Comparison of ENCODE assay signal across 26 mouse cellular contexts in the genomic region with DNA sequence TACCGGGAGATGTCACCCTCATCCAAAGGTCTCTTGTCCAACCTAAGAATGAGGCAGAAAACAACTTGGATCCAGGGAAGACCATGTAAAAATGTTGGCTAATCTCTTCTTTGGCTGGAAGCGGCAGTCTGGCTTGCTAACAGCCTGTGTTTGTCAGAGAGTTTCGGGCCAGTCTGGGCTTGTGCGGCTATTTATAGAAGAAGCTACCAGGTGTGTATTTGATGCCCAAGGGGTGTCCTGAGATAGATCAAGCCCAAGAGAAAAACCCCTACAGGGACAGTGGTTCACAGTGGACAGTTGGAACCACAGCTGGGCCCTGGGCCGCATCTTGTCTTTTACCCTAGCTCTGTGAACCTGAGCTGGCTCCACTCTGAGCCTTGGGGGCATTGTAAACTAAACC. TPM values are rescaled to one million over a fixed set of nuclear protein-coding genes. Genes with fewer than 3 reads are reported as not detected.
A peak's percentile ranks its signal among the peaks of the same experiment; 100 is the strongest.
DNase-seq lines count a peak whose midpoint lies in the region; TF ChIP-seq lines count a peak whose summit lies in the region.
"Had no signal": no experiment of that assay in that cellular context is flagged by ENCODE, and none has a peak within 500 bp of the region (broad histone marks: within the 10 kb centered on the region; RNA-seq: fewer than 3 reads in every experiment).

No protein-coding gene starts in this region.

- H3K27ac ChIP-seq in CH12.LX (ENCODE audit: insufficient read depth, low read depth) = peak overlapping the region; percentile 53

- no peak for TF ChIP-seq CTCF in CH12.LX (conservative IDR thresholded peaks at IDR 0.05 in 1 of 2, IDR thresholded peaks at IDR 0.05 in 1 of 2; ENCODE audit: low read depth in 2 of 2, low read length in 2 of 2)

- dilution Hi-C loops in CH12.LX (cut with MboI; ENCODE audit: extremely low pct_ligation_motif_present, extremely low pct_unique_long_range_greater_than_20kb, low sequenced_read_pairs) = no loop called here

- no peaks in the 10 kb centered on the region for H3K27me3 ChIP-seq in CH12.LX (replicated peaks)

- H3K9me3 ChIP-seq in CH12.LX (replicated peaks; ENCODE audit: low read length) = peaks cover 3% of the 10 kb centered on the region
- H3K9me3 ChIP-seq: G1E had no signal

- 0 out of 2 replicates have a peak overlapping the region, but pooled peaks have one; percentile 1 for H3K4me2 ChIP-seq in CH12.LX (ENCODE audit: insufficient read depth, low read depth, poor library complexity, severe bottlenecking)

- in situ Hi-C loops in CH12.LX (cut with MboI; ENCODE audit: low pct_ligation_motif_present, low pct_unique_long_range_greater_than_20kb, low sequenced_read_pairs) = no loop called here

- no peaks in the 10 kb centered on the region for H3K36me3 ChIP-seq in CH12.LX (replicated peaks in 1 of 2; ENCODE audit: control insufficient read depth in 1 of 2, insufficient read depth in 1 of 2, low read length in 1 of 2)
- H3K36me3 ChIP-seq: G1E had no signal

- DNase-seq in A20 (ENCODE audit: low read depth, low spot score) = peak; percentile 87
- DNase-seq in CH12.LX (ENCODE audit: extremely low read depth) = peak; percentile 61
- DNase-seq in right cerebral cortex, postnatal 25 days = no peak
- DNase-seq in spleen, adult 12 weeks (ENCODE audit: low spot score) = no peak
- DNase-seq: adrenal gland, adult 2 months; adrenal gland, adult 8-10 months; adrenal gland, postnatal 10 days; adrenal gland, postnatal 14 days; adrenal gland, postnatal 25 days; adrenal gland, postnatal 36 days; B cell, adult 2 months; cerebellum, adult 11 months; cerebellum, adult 11-12 months; cerebellum, adult 18-20 months; cerebellum, adult 2 months; cerebellum, adult 8-10 months had no signal

- no peak overlapping the region for H3K4me3 ChIP-seq in CH12.LX (replicated peaks in 1 of 3; ENCODE audit: low read depth in 2 of 3, low read length in 2 of 3, poor library complexity in 1 of 3)

- H3K9ac ChIP-seq in CH12.LX (ENCODE audit: insufficient read depth, low read depth) = no peak overlapping the region

- TF ChIP-seq EP300 in CH12.LX (IDR thresholded peaks at IDR 0.05; ENCODE audit: low read length) = peak; percentile 82

- no peak for TF ChIP-seq POLR2A in CH12.LX (IDR thresholded peaks at IDR 0.05; ENCODE audit: low read depth, low read length)

- TF ChIP-seq RAD21 in CH12.LX (IDR thresholded peaks at IDR 0.05; ENCODE audit: low read depth, low read length) = no peak

- H3K4me1 ChIP-seq in CH12.LX (ENCODE audit: control insufficient read depth in 1 of 2, insufficient read depth in 2 of 2) = peaks cover 16 to 56% of the 10 kb centered on the region in 2 experiments

- H3K79me2 ChIP-seq in CH12.LX (replicated peaks; ENCODE audit: control insufficient read depth, extremely low read depth, insufficient read depth, poor library complexity, severe bottlenecking) = no peaks in the 10 kb centered on the region

TF ChIP-seq in CH12.LX, 34 proteins besides CTCF, POLR2A, EP300 and RAD21:
- TF ChIP-seq UBTF (IDR thresholded peaks at IDR 0.05; ENCODE audit: low read depth, low read length) (no peak), MAFK (IDR thresholded peaks at IDR 0.05; ENCODE audit: insufficient replicate concordance, low read length) (no peak), ETS1 (conservative IDR thresholded peaks at IDR 0.05; ENCODE audit: low read depth, low read length) (peak; percentile 70), MAZ (IDR thresholded peaks at IDR 0.05; ENCODE audit: low read depth, low read length) (0 out of 2 replicates have a peak, but pooled peaks have one; percentile 66), CHD2 (IDR thresholded peaks at IDR 0.05; ENCODE audit: low read length) (peak; percentile 46; the same call in 1 of the 2 replicates), TCF12 (IDR thresholded peaks at IDR 0.05; ENCODE audit: low read depth, low read length) (peak; percentile 96), MAX (IDR thresholded peaks at IDR 0.05; ENCODE audit: low read length) (no peak), IRF4 (IDR thresholded peaks at IDR 0.05; ENCODE audit: low read depth, low read length) (peak; percentile 75), MXI1 (IDR thresholded peaks at IDR 0.05; ENCODE audit: low read depth, low read length) (0 out of 2 replicates have a peak, but pooled peaks have one; percentile 51), NELFE (IDR thresholded peaks at IDR 0.05; ENCODE audit: low read depth, low read length) (no peak), MEF2A (IDR thresholded peaks at IDR 0.05; ENCODE audit: borderline replicate concordance, low read depth, low read length) (peak; percentile 99), CHD1 (IDR thresholded peaks at IDR 0.05; ENCODE audit: low read depth, low read length) (peak; percentile 99), JUN (IDR thresholded peaks at IDR 0.05; ENCODE audit: insufficient read depth, low read depth, low read length) (no peak), POLR2AphosphoS2 (IDR thresholded peaks at IDR 0.05; ENCODE audit: low read depth, low read length) (no peak), BHLHE40 (IDR thresholded peaks at IDR 0.05; ENCODE audit: low read depth, low read length) (peak; percentile 55)
TF ChIP-seq in CH12.LX: peak in this region for 9.

RNA-seq across cellular contexts. Expression of gene Gpr12, which starts 21.9 kb away (rescaled TPM):
- not detected in 2 replicates for total RNA-seq in CH12.LX (2012; rRNA removed)
- not detected in 2 replicates for total RNA-seq in CH12.LX (2014; rRNA removed)
- polyA plus RNA-seq in CH12.LX (2012; ENCODE audit: insufficient read length, low read depth) = not detected in 2 replicates
- total RNA-seq: adrenal gland, adult 2 months; adrenal gland, postnatal 25 days; adrenal gland, postnatal 36 days; ES-E14; MEL had no signal
- polyA plus RNA-seq: activated CD4-positive, CD25-positive, alpha-beta regulatory T cell, adult 4 months; adrenal gland, adult 2 months; C2C12; CD4-positive, CD25-positive, alpha-beta regulatory T cell, adult 4 months; G1E had no signal

RNA-seq across cellular contexts. Expression of gene Gm3415, which starts 51.0 kb away (rescaled TPM):
- total RNA-seq in CH12.LX (2012; rRNA removed) (not detected in 2 replicates), CH12.LX (2014; rRNA removed) (not detected in 2 replicates)
- polyA plus RNA-seq in CH12.LX (2012; ENCODE audit: insufficient read length, low read depth) = not detected in 2 replicates
- total RNA-seq: adrenal gland, adult 18-20 months; adrenal gland, adult 2 months; adrenal gland, adult 8-10 months; adrenal gland, postnatal 10 days; adrenal gland, postnatal 14 days; adrenal gland, postnatal 25 days; adrenal gland, postnatal 36 days; adrenal gland, postnatal 4 days; ES-E14; MEL had no signal
- polyA plus RNA-seq: activated CD4-positive, CD25-positive, alpha-beta regulatory T cell, adult 4 months; adrenal gland, adult 2 months; brain, embryonic 14.5 days; C2C12; CD4-positive, CD25-positive, alpha-beta regulatory T cell, adult 4 months; cerebellum, adult 2 months; G1E; Patski had no signal

Comparison
In these comparisons a context has a peak if more than half of its experiments do, and no peak if none do; other contexts are left out.
1. DNase-seq: peak in A20 (single experiment) and CH12.LX (single experiment); none in right cerebral cortex, postnatal 25 days (single experiment) and spleen, adult 12 weeks (single experiment).